Mouse (Mus musculus) heart, adult 9 months (tissue): ENCODE data around the gene Olfr380.

Source experiments
- DNase-seq, 2 experiments: peaks; one replicate each; pipeline ENCODE4 v3.0.0; 2022; ENCODE audit warnings: low spot score in 2 of 2

Olfr380 gene

GRCm38 (mm10) chr11:73457408-73457807, at the start of gene Olfr380:
TSS of gene Olfr380 (minus strand) at chr11:73457508.
- DNase-seq, result no peak

- no peak for DNase-seq
These were observed 34.2 kb upstream of the Olfr380 start, which contains the start of gene Olfr381 for GRCm38 (mm10) chr11:73491503-73491902. TSS of gene Olfr381 (minus strand) at chr11:73491603.

GRCm38 (mm10) chr11:73428377-73428776, 28.9 kb downstream of the Olfr380 start, which contains the start of gene Olfr378:
TSS of gene Olfr378 (minus strand) at chr11:73428477.
- no peak for DNase-seq
